Mouse (Mus musculus): ENCODE data around the gene Ifi202b. TPM values are rescaled to one million over a fixed set of nuclear protein-coding genes. Genes with fewer than 3 reads are reported as not detected.
"Not testable (repeated sequence)": the region's sequence is repeated elsewhere in the genome, so short reads cannot be mapped to it uniquely, and the experiment has no call there.

Ifi202b gene
- total RNA-seq (2021), result not detected

GRCm38 (mm10) chr1:173982694-173983305, at the start of gene Ifi202b:
Ifi202b (minus strand) TSS chr1:173982744.
- intact Hi-C loops (cut with DNase I); DNase-seq: not testable (repeated sequence)

GRCm38 (mm10) chr1:174031698-174032097, 49.2 kb upstream of the Ifi202b start, which contains the start of gene Ifi205:
Ifi205 (minus strand) TSS chr1:174031810.
- DNase-seq, result no peak
- intact Hi-C loops (cut with DNase I), result no loop called here

- DNase-seq; intact Hi-C loops (cut with DNase I): not testable (repeated sequence)
Measured at GRCm38 (mm10) chr1:174007050-174007449, 24.5 kb upstream of the Ifi202b start.

GRCm38 (mm10) chr1:174004352-174005109, 22.0 kb upstream of the Ifi202b start:
- DNase-seq; intact Hi-C loops (cut with DNase I): not testable (repeated sequence)

- no peak for DNase-seq
- intact Hi-C loops (cut with DNase I), result no loop called here
Measured at GRCm38 (mm10) chr1:173995003-173995402, 12.5 kb upstream of the Ifi202b start.

DNA sequence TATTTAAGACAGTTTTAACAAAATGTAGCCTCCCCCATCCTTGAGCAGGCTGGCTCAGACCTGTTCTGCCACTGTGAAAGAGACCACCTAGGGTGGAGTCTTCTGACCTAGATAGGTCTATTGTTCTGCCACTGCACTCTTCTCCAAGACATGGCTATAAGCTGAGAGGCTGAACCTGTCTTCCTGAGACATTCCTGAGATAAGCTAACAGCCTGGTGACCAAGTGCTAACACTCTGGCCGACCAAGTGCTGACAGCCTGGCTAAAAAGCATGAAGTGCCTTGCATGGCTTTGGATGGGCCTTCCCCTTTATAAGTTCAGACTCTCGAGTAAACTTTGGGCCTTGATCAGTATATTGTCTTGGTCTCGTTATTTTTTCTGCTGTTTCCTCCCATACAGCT, 1.5 kb downstream of the Ifi202b start:
- intact Hi-C loops (cut with DNase I), result not testable (repeated sequence)
- DNase-seq, result peak in 1 of 2 experiments; percentile 11

DNA sequence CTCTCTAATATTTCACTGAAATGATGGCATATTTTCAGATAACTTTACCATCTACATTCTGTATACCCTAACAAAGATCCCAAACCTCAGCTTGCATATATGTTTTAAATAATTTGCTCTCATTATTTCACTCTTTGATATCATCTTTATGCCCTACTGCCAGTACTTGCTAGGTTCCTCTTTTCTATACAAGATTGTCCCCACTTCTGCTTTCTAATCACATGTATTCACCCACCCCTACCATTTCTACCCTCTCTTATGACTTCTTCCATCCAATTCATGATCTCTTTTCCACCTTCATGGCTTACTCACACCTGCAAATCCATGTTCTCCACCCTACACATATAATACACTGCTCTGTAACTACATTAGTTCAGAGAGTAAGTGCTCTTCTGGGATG, 4.9 kb downstream of the Ifi202b start:
- DNase-seq, result no peak
- intact Hi-C loops (cut with DNase I), result no loop called here

GRCm38 (mm10) chr1:173973111-173973510, 9.4 kb downstream of the Ifi202b start:
- DNase-seq, result peak; percentile 10 to 11
- intact Hi-C loops (cut with DNase I), result no loop called here

- DNase-seq; intact Hi-C loops (cut with DNase I): not testable (repeated sequence)
Measured at GRCm38 (mm10) chr1:173961491-173961890, 21.1 kb downstream of the Ifi202b start.

- intact Hi-C loops (cut with DNase I); DNase-seq: not testable (repeated sequence)
Measured at GRCm38 (mm10) chr1:173959998-173960397, 22.5 kb downstream of the Ifi202b start.

DNA sequence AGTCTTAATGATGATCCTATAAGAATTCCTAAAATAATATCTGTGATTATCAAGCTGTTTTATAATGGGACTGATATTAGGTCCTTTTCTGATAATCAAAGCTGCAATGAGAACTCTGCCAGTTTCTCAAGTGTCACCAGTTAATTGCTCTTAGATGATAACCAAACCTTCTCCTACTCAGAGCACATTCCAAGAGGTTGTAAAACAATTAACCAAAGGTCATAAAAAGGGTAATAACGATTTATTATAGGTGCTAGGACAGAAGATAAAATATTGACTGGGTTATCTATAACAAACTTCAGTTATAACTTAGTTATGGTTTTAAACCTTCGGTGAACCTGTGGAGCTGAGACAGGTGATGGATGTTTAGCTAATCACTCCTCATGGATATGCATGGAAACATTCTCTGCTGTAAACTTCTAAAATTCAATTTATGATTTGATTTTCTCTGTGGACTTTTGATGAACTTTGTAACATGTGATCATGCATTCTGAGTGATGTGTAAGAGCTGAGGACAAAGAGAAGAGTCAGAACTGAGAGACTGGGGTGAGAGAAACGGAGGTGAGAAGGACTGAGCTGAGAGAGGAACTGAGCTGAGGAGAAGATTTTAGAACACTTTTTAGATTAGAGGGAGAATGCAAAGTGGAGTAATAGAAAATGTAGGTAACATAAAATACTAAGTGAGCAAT, 26.6 kb downstream of the Ifi202b start:
- DNase-seq; intact Hi-C loops (cut with DNase I): not testable (repeated sequence)

DNA sequence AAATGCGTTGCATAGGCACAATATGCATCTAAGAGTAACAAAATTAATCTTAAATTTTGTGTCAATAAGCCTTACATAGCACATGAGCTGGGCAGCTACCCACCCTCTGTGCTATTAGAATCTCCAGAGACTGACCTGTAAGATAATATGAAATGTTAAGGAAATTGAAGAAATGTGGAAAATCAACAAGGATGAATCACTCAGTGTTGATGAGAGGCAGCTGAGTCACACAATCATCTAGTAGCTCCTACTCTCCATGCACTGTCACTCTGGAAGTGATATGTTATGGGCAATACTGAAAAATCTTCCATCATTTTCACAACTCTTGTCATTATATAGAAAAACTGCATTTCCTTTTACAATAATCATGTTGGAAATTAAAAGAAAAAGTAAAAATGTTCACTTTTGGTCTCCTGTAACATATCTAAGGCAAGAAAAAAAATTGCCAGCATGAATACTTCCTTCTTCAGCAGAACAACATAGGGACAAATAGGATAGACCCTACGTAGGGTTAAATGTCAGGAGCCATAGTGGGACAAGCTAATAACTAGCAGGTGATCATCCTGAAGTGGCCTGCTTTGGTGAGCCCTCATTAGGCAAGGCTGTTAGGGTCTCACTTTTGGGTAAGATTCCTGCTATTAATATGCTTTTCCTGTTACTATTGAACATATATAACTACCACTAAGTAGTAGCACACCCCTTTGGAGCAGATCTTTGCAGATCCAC, 27.3 kb downstream of the Ifi202b start:
- no peak for DNase-seq
- intact Hi-C loops (cut with DNase I), result no loop called here

DNA sequence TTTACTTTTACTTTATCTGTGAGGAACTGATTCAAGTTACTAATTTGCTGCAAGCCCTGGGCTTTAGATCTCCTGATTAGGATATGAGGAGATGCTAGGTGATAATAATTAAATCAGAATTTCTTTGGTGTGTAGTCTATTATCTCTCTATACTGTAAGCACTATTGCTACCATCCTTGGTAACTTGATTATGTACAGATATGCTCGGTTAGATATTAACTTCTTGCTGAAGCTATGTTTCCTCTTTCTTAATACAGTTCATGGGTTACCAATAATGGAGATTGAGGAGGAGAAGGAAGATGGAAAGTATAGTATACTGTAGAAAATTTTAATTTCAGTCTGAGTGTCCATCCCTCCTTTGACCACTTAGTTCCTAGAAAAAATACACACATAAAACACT, 29.0 kb downstream of the Ifi202b start:
- intact Hi-C loops (cut with DNase I), result no loop called here
- no peak for DNase-seq

- DNase-seq; intact Hi-C loops (cut with DNase I): not testable (repeated sequence)
Measured at GRCm38 (mm10) chr1:173949044-173949443, 33.5 kb downstream of the Ifi202b start.

GRCm38 (mm10) chr1:173942780-173943066, 39.8 kb downstream of the Ifi202b start:
- intact Hi-C loops (cut with DNase I), result not testable (repeated sequence)
- peak in 1 of 2 experiments; percentile 2 for DNase-seq

DNA sequence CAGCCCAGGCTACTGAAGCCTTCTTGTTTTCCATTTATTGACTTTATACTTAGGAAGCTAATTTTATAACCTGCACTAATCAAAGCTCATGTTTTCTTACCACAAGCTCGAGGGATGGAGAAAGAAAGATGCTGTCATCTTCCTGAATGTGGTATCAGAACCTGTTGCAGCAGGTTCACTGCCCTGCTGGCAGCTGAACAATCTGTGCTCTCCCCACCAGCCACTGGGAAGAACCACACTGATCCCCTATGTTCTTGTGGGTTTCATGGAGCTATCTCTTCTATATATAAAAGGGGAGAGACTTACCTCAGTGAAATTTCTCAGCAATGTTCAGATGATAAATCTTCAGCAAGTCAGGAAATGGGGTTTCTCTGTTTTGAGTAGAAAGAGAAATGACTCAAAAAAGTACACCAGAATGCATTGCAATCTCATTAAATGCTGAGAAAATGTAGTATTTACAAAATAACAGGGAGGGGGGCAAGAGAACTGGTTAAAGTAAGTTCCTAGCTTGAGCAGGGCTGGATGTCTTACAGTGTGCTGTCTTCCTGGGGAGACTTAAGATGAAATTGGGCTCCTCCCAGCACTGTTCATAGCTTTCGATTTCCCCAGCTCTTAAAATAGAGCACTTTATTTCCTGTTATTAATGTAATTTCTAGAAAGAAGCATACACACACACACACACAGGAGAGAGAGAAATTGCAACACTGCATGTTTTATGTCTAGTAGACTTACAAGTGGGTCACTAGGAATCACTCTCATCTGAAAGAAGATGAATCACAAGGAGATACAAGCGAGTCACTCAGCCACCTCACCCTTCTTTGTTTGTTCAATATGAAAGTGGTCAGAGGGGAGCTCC, 40.4 kb downstream of the Ifi202b start, which contains the start of the genes Mndal and Ifi203:
Gene Mndal (minus strand): TSS at position 568 of the 856 bp plus-strand sequence.
Gene Ifi203 (minus strand): TSS at position 749 of the 856 bp plus-strand sequence.
- intact Hi-C loops (cut with DNase I), result not testable (repeated sequence)
- DNase-seq, result peak; percentile 3

- intact Hi-C loops (cut with DNase I); DNase-seq: not testable (repeated sequence)
Measured at GRCm38 (mm10) chr1:173941522-173941921, 41.0 kb downstream of the Ifi202b start.

DNA sequence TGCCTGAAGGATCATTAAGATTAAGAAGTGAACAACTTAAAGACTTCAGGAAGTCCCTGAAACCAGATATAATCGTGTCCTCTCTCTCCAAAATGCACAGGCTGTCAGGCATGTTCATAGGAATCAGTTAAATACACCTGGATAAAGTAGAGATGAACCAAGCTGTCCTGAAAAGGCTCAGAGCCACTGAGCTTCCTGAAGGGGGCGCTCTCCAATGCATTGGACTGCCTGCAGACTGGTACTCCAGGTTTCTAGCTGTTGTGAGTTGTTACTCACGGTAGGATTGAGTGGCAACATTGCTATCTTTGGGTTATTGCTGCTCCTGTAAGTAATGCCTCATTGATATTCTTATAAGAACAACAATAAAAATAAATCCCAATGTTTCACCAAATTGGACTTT, 63.3 kb downstream of the Ifi202b start:
- intact Hi-C loops (cut with DNase I); DNase-seq: not testable (repeated sequence)

DNA sequence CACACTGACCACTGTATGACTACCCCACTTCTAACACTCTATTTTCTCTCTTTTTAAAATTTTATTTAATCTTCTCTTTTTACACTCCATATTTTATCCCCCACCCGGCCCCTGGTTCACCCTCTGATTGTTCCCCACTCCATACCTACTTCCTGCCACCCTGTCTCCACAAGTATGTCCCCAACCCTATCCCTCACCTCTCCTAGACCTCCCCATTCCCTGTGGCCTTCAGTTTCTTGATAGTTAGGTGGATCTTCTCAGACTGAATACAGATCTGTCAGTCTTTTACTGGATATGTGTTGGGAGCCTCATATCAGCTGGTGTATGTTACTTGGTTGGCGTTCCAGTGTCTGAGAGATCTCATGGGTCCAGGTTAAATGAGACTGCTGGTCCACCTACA, 68.0 kb downstream of the Ifi202b start:
- DNase-seq, result no peak
- intact Hi-C loops (cut with DNase I), result no loop called here

Measured in heart, postnatal 10 days (tissue).